Mouse (Mus musculus) thymus, postnatal 4 days (tissue): ENCODE results near the gene Thsd4.

Source experiments
- DNase-seq: peaks from one replicate; pipeline ENCODE4 v3.0.0; 2021

Gene Thsd4

GRCm38 (mm10) chr9:60129235-60129991, 392.4 kb downstream of the Thsd4 start:
- DNase-seq, result no peak

- no peak for DNase-seq
These were observed 394.9 kb downstream of the Thsd4 start for GRCm38 (mm10) chr9:60126961-60127360.

- no peak for DNase-seq
These were observed 397.7 kb downstream of the Thsd4 start for GRCm38 (mm10) chr9:60124102-60124501.

GRCm38 (mm10) chr9:60123066-60123465, 398.8 kb downstream of the Thsd4 start:
- no peak for DNase-seq

GRCm38 (mm10) chr9:60119846-60120245, 402.0 kb downstream of the Thsd4 start:
- DNase-seq, result no peak

GRCm38 (mm10) chr9:60117831-60118230, 404.0 kb downstream of the Thsd4 start:
- no peak for DNase-seq

GRCm38 (mm10) chr9:60115711-60116247, 406.1 kb downstream of the Thsd4 start:
- DNase-seq, result no peak

GRCm38 (mm10) chr9:60115306-60115705, 406.5 kb downstream of the Thsd4 start:
- no peak for DNase-seq

- no peak for DNase-seq
These were observed 411.6 kb downstream of the Thsd4 start for GRCm38 (mm10) chr9:60110200-60110599.

- DNase-seq, result no peak
These were observed 415.2 kb downstream of the Thsd4 start for GRCm38 (mm10) chr9:60106683-60107082.

GRCm38 (mm10) chr9:60106106-60106505, 415.7 kb downstream of the Thsd4 start:
- DNase-seq, result no peak

GRCm38 (mm10) chr9:60094211-60094610, 427.6 kb downstream of the Thsd4 start:
- no peak for DNase-seq

- DNase-seq, result no peak
These were observed 429.4 kb downstream of the Thsd4 start for GRCm38 (mm10) chr9:60092428-60092827.

GRCm38 (mm10) chr9:60089441-60089840, 432.4 kb downstream of the Thsd4 start:
- DNase-seq, result no peak

GRCm38 (mm10) chr9:60088101-60088500, 433.7 kb downstream of the Thsd4 start:
- DNase-seq, result peak; percentile 70

GRCm38 (mm10) chr9:60082107-60082581, 439.7 kb downstream of the Thsd4 start:
- no peak for DNase-seq

GRCm38 (mm10) chr9:60077761-60078160, 444.1 kb downstream of the Thsd4 start:
- DNase-seq, result no peak

- no peak for DNase-seq
These were observed 445.4 kb downstream of the Thsd4 start for GRCm38 (mm10) chr9:60076396-60076795.

GRCm38 (mm10) chr9:60071620-60072263, 450.1 kb downstream of the Thsd4 start:
- no peak for DNase-seq

GRCm38 (mm10) chr9:60067241-60067640, 454.6 kb downstream of the Thsd4 start:
- DNase-seq, result no peak

- no peak for DNase-seq
These were observed 456.7 kb downstream of the Thsd4 start for GRCm38 (mm10) chr9:60065184-60065583.

GRCm38 (mm10) chr9:60063191-60063720, 458.6 kb downstream of the Thsd4 start:
- no peak for DNase-seq

GRCm38 (mm10) chr9:60056131-60056530, 465.7 kb downstream of the Thsd4 start:
- no peak for DNase-seq

GRCm38 (mm10) chr9:60054951-60055350, 466.9 kb downstream of the Thsd4 start:
- DNase-seq, result no peak
